Mouse (Mus musculus): ENCODE data around the gene Phc1.

Phc1 gene

GRCm38 (mm10) chr6:122296918-122297278 lies 43.5 kb downstream of the Phc1 start:
- DNase-seq (ENCODE audit: low read depth, low spot score), result no peak

GRCm38 (mm10) chr6:122295242-122295641 lies 45.1 kb downstream of the Phc1 start:
- no peak for DNase-seq (ENCODE audit: low read depth, low spot score)

- DNase-seq (ENCODE audit: low read depth, low spot score), result no peak
Measured at GRCm38 (mm10) chr6:122294290-122294689, 46.1 kb downstream of the Phc1 start.

GRCm38 (mm10) chr6:122293796-122294195 lies 46.6 kb downstream of the Phc1 start:
- no peak for DNase-seq (ENCODE audit: low read depth, low spot score)

- DNase-seq (ENCODE audit: low read depth, low spot score), result no peak
Measured at GRCm38 (mm10) chr6:122293121-122293520, 47.2 kb downstream of the Phc1 start.

GRCm38 (mm10) chr6:122292184-122292583 lies 48.2 kb downstream of the Phc1 start:
- no peak for DNase-seq (ENCODE audit: low read depth, low spot score)

- DNase-seq (ENCODE audit: low read depth, low spot score), result no peak
Measured at GRCm38 (mm10) chr6:122291735-122292134, 48.6 kb downstream of the Phc1 start.

- no peak for DNase-seq (ENCODE audit: low read depth, low spot score)
Measured at GRCm38 (mm10) chr6:122291264-122291663, 49.1 kb downstream of the Phc1 start.

GRCm38 (mm10) chr6:122290253-122290652 lies 50.1 kb downstream of the Phc1 start:
- no peak for DNase-seq (ENCODE audit: low read depth, low spot score)

- no peak for DNase-seq (ENCODE audit: low read depth, low spot score)
Measured at GRCm38 (mm10) chr6:122289313-122289712, 51.0 kb downstream of the Phc1 start.

GRCm38 (mm10) chr6:122288263-122288662 lies 52.1 kb downstream of the Phc1 start:
- DNase-seq (ENCODE audit: low read depth, low spot score), result no peak

GRCm38 (mm10) chr6:122284823-122285222 lies 55.5 kb downstream of the Phc1 start:
- no peak for DNase-seq (ENCODE audit: low read depth, low spot score)

GRCm38 (mm10) chr6:122284304-122284703 lies 56.1 kb downstream of the Phc1 start:
- no peak for DNase-seq (ENCODE audit: low read depth, low spot score)

GRCm38 (mm10) chr6:122283429-122283828 lies 56.9 kb downstream of the Phc1 start:
- DNase-seq (ENCODE audit: low read depth, low spot score), result no peak

- DNase-seq (ENCODE audit: low read depth, low spot score), result no peak
Measured at GRCm38 (mm10) chr6:122282782-122283181, 57.6 kb downstream of the Phc1 start, which contains the start of gene Klrg1. Gene Klrg1 (minus strand): TSS chr6:122282882.

- no peak for DNase-seq (ENCODE audit: low read depth, low spot score)
Measured at GRCm38 (mm10) chr6:122276565-122276964, 63.8 kb downstream of the Phc1 start.

GRCm38 (mm10) chr6:122274546-122274945 lies 65.8 kb downstream of the Phc1 start:
- DNase-seq (ENCODE audit: low read depth, low spot score), result no peak

GRCm38 (mm10) chr6:122270152-122270551 lies 70.2 kb downstream of the Phc1 start:
- DNase-seq (ENCODE audit: low read depth, low spot score), result no peak

GRCm38 (mm10) chr6:122269170-122269569 lies 71.2 kb downstream of the Phc1 start:
- no peak for DNase-seq (ENCODE audit: low read depth, low spot score)

GRCm38 (mm10) chr6:122268561-122268960 lies 71.8 kb downstream of the Phc1 start:
- DNase-seq (ENCODE audit: low read depth, low spot score), result peak; percentile 60

Data from brain, embryonic 18.5 days (tissue).